Mouse (Mus musculus): ENCODE data around the gene Chst13.

The Chst13 gene

DNA sequence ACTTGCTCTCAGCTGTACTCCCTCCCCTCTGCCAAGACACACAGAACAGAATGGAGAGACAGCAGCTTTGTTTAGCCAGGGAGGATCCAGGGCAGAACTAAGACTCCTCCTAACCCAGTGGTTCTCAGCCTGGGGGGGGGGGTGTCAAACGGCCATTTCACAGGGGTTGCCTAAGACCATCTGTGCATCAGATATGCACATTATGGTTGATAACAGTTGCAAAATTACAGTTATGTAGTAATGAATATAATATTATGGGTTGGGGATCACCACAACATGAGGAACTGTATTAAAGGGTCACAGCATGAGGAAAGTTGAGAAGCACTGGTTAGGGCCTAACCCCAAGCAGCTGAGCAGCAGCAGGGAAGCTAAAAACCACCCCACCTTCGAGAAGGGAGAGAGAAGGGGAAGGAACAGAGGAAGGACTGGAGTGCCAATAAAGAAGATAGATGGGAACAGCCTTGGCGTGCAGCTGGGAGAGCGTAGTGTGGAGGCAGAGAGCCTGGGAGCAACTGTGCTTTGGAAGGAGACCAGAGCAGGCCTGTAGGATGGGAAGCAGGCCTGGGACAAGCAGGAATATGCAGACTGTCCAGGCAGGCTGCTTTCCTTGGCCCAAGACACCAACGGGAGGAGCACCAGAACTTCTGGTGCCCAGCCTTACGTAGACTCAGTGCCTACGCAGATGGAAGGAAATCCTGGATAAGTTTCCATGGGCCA is 5.4 kb downstream of the Chst13 start:
- no peak for DNase-seq

DNA sequence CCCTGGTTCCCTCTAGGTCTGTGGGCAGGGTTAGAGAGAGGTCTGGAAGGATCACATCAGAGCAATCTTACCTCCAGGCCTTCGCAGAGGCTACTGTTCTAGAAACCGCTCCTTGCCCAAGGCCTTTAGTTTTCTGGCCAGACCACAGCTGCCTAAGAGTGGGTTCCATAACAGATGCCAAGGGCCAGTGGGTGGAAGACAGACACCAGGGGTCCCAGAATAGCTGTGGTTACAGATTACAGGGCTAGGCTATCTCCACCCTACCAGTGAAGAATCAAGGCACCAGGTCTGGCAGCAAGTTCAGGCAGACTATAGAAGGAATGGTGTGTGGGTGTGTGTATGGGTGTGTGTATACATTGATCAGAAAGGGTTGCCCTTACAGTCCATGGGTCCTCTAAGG is 6.0 kb downstream of the Chst13 start:
- DNase-seq, result no peak

DNA sequence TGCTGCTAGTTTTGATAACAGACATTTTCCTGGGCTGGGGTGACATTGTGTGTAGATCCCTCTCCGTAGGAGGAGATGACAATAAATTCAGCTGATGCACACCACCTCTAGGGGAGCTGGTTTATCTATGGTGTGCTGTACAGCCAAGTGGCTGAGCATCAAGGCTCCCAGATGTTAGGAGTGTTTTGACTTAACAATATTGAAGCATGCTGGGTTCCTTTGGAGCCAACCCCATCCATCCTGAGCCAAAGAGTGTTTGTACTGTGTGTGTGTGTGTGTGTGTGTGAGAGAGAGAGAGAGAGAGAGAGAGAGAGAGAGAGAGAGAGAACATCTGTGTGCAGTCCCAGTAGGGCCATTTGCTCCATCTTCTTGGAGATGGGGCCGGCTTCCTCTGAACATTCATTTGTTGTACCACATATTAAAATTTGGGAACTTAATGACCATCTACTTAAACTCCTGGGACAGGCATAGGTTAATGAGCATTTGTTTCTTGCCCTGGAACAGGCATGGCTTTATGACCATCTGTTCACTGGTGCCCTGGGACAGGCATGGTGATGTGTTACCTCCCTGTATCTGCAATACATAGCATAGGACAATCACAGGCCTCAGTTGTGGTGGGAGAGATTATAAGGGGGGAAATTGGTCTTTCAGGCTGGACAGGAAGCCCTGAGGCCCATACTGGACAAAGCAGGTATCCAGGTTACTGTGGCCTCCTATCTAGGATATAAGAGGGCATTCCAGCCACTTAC is 7.3 kb downstream of the Chst13 start:
- no peak for DNase-seq

DNA sequence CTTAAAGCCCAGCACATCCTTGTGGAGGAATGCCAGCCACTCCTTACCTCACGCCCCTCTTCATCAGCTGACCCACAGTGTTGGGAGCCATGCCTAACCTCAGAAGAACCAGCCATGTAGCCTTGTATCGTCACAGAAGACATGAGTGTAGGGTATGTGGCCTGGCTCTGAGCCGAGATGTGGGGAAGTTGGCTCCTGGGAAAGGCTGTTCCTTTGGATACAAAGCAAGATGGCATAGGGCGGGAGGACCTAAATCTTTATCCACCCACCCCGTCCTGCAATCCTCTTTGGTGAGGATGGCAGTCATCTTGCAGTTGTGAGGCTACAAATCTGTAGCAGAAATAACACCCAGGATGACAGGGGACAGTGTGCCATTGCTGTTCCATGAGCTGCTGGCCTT is 9.0 kb downstream of the Chst13 start:
- DNase-seq, result no peak

DNA sequence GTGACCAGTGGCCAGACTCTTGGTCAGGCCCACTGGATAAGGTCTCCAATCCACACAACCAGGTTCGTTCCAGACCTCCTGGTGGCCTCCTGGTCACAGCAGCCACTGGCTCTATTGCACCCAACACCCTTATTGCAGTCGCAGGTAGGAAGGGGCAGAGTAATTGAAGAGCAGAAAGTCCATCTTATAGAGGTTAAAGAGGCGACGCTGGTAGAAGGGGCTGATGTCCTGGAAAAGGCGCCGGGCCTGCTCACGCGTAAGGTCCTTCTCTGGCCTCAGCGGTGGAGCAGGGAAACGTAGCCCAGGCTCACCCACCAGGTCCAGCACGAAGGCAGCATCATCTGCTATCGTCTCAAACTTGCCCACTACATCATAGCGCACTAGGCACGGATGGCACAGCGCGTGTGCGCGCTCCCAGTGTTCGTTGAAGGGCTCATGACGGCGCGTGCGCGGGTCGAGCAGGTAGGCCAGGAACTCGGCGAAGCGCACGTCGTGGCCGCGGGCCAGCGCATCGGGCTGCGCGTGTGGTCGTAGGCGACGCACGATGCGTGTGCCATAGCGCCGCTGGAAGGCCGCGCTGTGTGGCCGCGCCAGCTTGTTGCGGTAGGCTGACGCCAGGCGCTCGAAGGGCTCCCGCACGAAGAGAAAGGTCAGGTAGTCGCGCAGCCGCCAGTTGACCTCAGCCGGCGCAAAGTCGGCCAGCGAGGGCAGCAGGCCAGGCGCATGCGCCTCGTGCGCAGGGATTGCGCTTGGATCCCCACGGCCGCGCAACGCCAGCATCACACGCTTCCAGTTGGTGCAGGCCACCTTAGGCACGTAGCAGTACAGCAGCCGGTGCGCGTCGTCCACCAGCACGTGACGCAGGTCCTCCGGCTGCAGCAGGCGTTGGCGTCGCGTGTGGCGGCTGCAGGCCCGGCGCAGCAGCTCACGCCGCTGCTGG is 15.9 kb downstream of the Chst13 start:
- DNase-seq, result no peak

DNA sequence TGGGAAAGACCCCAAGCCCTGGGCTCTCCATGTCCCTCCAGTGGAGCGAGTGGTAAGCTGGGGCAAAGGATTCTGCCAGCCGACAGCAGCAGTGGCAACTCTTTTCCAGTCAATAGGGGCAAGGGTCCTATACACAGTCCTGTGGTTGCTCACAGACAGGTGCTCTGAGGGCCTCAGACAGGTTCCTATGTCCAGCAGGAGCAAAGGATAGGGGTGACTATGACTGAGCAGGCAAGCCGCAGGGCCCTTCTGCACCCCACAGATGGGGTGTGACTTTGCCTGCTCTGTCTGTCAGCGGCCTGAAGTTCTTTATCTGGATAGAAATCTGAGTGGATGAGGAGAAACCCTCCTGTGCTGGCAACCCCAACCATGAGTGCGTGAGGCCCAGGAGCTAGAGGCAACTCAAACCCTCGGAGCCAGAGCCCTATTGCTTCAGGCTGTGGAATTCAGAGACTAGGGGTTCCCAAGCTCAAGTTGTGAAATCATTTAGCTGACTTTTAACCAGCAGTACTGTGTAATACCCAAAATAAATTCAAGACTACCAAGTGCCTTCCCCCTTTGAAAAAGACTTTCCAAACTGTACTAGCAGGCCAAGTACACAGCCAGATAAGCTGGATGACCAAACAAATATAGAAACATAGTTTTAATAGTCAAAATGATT is 18.5 kb downstream of the Chst13 start:
- no peak for DNase-seq

DNA sequence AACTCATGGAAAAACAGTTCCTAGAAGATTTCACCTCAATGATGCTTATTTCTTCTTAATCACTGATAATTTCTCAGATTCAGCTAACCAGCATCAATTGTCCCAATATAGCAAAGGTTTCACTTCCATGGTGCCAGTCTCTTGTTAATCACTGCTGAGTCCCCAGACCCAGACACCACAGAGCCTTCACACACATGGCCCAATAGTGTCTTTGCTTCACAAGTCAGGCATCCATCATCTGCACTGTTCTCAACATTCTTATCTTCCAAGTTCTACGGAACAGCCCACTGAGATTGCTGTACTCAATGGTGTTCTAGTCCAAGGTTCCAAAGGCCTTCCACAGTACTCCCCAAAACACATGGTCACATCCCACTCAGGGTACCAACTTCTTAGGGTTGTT is 24.1 kb downstream of the Chst13 start, which contains the start of gene BC048671:
Gene BC048671 (plus strand): TSS at position 301 of the 400 bp plus-strand sequence.
- no peak for DNase-seq

DNA sequence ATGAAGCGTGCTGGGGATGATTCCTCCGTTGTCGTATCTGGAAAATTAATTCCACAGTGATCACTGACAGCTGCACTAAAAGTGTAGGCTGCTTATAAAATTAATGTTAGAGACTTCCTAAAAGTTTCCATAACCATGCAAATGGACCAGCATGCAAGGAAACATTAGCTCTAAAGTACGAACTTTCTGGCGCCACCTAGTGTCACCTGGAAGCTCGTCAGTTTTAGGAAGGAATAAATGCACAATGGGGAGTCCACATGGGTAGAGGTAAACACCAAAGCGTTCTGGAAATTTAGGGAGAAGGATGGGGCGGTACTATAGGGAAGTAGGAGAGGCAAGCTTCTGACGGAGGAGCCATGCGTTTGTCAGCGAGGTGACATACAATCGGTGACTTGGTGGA is 36.7 kb downstream of the Chst13 start:
- no peak for DNase-seq
